Mouse (Mus musculus) hematopoietic multipotent progenitor cell, adult 10-12 weeks (in vitro differentiated cells): Measurements from ENCODE around the gene Btbd35f27. TPM values are rescaled to one million over a fixed set of nuclear protein-coding genes. Genes with fewer than 3 reads are reported as not detected.

ENCODE experiments used
- polyA plus RNA-seq: library from polyadenylated mRNA; stranded (reverse); fragments of >175 nt; gene quantifications from 2 replicates; pipeline ENCODE4 v1.2.3, GENCODE M21; 2012; ENCODE audit warnings: low replicate concordance

Btbd35f27 gene
- not detected in 2 replicates for polyA plus RNA-seq

DNA sequence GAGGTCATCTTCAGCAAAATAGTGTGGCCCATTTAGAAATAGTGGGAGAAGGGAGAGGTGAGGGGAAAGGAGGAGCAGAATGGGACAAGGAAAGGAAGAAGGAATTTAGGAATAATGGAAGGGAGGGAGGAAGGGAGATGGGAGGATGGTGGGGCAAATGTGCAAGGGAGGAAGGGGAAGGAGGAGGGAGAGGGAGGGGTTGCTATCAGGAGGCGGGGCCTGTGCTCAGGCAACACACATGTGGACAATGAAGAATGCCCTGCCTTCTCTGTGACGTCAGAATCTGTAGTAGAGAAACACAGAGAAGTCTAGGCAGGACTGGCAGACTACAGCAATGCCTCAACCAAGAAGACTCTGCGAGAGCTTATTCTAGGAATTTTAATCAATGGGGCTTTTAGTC, at the start of gene Btbd35f27:
Btbd35f27 (plus strand) TSS at position 301 of the 400 bp plus-strand sequence.

Other genes starting within 250 kb of the Btbd35f27 start
- gene Btbd35f4, start 151.6 kb upstream of the Btbd35f27 start, polyA plus RNA-seq = not detected in 2 replicates